Mouse (Mus musculus) lung, postnatal 0 days (tissue): ENCODE results near the gene Dnah3. TPM values are rescaled to one million over a fixed set of nuclear protein-coding genes. Genes with fewer than 3 reads are reported as not detected.
A peak's percentile ranks its signal among the peaks of the same experiment; 100 is the strongest.

Experiments
- ATAC-seq: fragments of 200-750 bp; cut with Nextera tagmentation; 2 replicates; pipeline ENCODE4 v1.8.0; 2017; ENCODE audit warnings: moderate library complexity
- DNase-seq: peaks from one replicate; pipeline ENCODE4 v3.0.0-alpha.2; 2016; ENCODE audit warnings: low spot score
- H3K27ac ChIP-seq: fragments of 300-500 bp; sonication (generic); 2 replicates; pipeline ENCODE4 v1.5.1; 2014; ENCODE audit warnings: antibody characterized with exemption, mild to moderate bottlenecking, low read length, mixed read lengths
- H3K27me3 ChIP-seq: fragments of 300-500 bp; sonication (generic); replicated peaks from 2 replicates; pipeline ENCODE4 v1.6.1; 2014; ENCODE audit warnings: low read length, mixed read lengths; ENCODE audit not compliant: insufficient read depth
- H3K36me3 ChIP-seq: fragments of 300-500 bp; sonication (generic); 2 replicates; pipeline ENCODE4 v1.6.1; 2014; ENCODE audit warnings: low read length, mixed read lengths; ENCODE audit not compliant: insufficient read depth
- H3K4me1 ChIP-seq: fragments of 300-500 bp; sonication (generic); 2 replicates; pipeline ENCODE4 v1.6.1; 2014; ENCODE audit warnings: antibody characterized with exemption, low read depth, low read length, mixed read lengths; ENCODE audit not compliant: insufficient read depth
- H3K4me2 ChIP-seq: fragments of 300-500 bp; sonication (generic); replicated peaks from 2 replicates; pipeline ENCODE4 v1.6.1; 2014; ENCODE audit warnings: low read depth, mild to moderate bottlenecking, low read length, moderate library complexity, mixed read lengths
- H3K4me3 ChIP-seq: fragments of 300-500 bp; sonication (generic); 2 replicates; pipeline ENCODE4 v1.5.1; 2014; ENCODE audit warnings: low read depth, low read length
- H3K9ac ChIP-seq: fragments of 300-500 bp; sonication (generic); replicated peaks from 2 replicates; pipeline ENCODE4 v1.6.1; 2014; ENCODE audit warnings: low read depth, mild to moderate bottlenecking
- H3K9me3 ChIP-seq: fragments of 300-500 bp; sonication (generic); 2 replicates; pipeline ENCODE4 v1.6.1; 2016; ENCODE audit warnings: low read length, mixed read lengths
- CTCF ChIP-seq: IDR thresholded peaks from 2 replicates; pipeline ENCODE4 v1.5.1; 2016; ENCODE audit warnings: antibody characterized with exemption, mild to moderate bottlenecking
- EP300 ChIP-seq: IDR thresholded peaks from 2 replicates; pipeline ENCODE4 v1.6.1; 2016; ENCODE audit warnings: antibody characterized with exemption, mild to moderate bottlenecking, control low read depth
- whole genome bisulfite sequencing: fragments of 180-500 bp; shearing (Covaris S2); extraction: QIAGEN DNeasy Blood & Tissue Kit; methylation state at CpG from one replicate; pipeline ENCODE4 v1.1.7; 2014; 5-methylcytosine and 5-hydroxymethylcytosine counted together
- polyA plus RNA-seq: library from polyadenylated mRNA; unstranded; fragments of >200 nt; fragmentation: Nextera tagmentation; extraction: Ambion mirVana; gene quantifications from 2 replicates; pipeline ENCODE4 v1.2.1, GENCODE M21; 2015

Gene Dnah3
- polyA plus RNA-seq: 2.9 and 3.2 TPM in 2 replicates

GRCm38 (mm10) chr7:120095180-120095579 lies at the start of gene Dnah3:
Gene Dnah3, minus strand, starts transcription at chr7:120095280.
- Histone ChIP-seq H3K9me3 (no peaks in the 10 kb centered on the region), H3K4me1 (no peaks in the 10 kb centered on the region), H3K27me3 (no peaks in the 10 kb centered on the region), H3K4me2 (no peak within 1 kb of the TSS), H3K36me3 (no peaks in the 10 kb centered on the region), H3K9ac (no peak within 1 kb of the TSS), H3K27ac (no peak within 1 kb of the TSS), H3K4me3 (no peak within 1 kb of the TSS)
- no peak for TF ChIP-seq EP300
- TF ChIP-seq CTCF: no peak
- ATAC-seq (no peak), DNase-seq (no peak)
- 80% methylated on average over 6 of the region's 6 CpGs for WGBS

GRCm38 (mm10) chr7:120142743-120143142 lies 47.7 kb upstream of the Dnah3 start:
- TF ChIP-seq EP300: no peak
- 83% methylated on average over 1 of the region's 1 CpGs for WGBS
- no peak for DNase-seq
- H3K27me3 ChIP-seq: no peaks in the 10 kb centered on the region
- no peaks in the 10 kb centered on the region for H3K36me3 ChIP-seq
- no peak overlapping the region for H3K27ac ChIP-seq
- ATAC-seq: no peak
- no peak overlapping the region for H3K4me2 ChIP-seq
- no peaks in the 10 kb centered on the region for H3K4me1 ChIP-seq
- no peak overlapping the region for H3K4me3 ChIP-seq
- no peak overlapping the region for H3K9ac ChIP-seq
- no peaks in the 10 kb centered on the region for H3K9me3 ChIP-seq

- Histone ChIP-seq H3K9ac (no peak overlapping the region), H3K36me3 (no peaks in the 10 kb centered on the region), H3K4me3 (no peak overlapping the region), H3K27me3 (no peaks in the 10 kb centered on the region), H3K4me1 (peaks cover 5% of the 10 kb centered on the region; the same call in 1 of the 2 replicates), H3K4me2 (no peak overlapping the region), H3K9me3 (no peaks in the 10 kb centered on the region), H3K27ac (no peak overlapping the region)
- DNase-seq (peak; percentile 66), ATAC-seq (peak; percentile 73)
- 43% methylated on average over 4 of the region's 4 CpGs for WGBS
- TF ChIP-seq EP300: no peak
- no peak for TF ChIP-seq CTCF
Measured at GRCm38 (mm10) chr7:120128951-120129350, 33.9 kb upstream of the Dnah3 start.

- Histone ChIP-seq H3K27ac (no peak overlapping the region), H3K9me3 (no peaks in the 10 kb centered on the region), H3K4me2 (no peak overlapping the region), H3K36me3 (no peaks in the 10 kb centered on the region), H3K4me3 (no peak overlapping the region), H3K4me1 (peaks cover 12% of the 10 kb centered on the region; the same call in 1 of the 2 replicates), H3K9ac (no peak overlapping the region), H3K27me3 (no peaks in the 10 kb centered on the region)
- DNase-seq (no peak), ATAC-seq (no peak)
- WGBS: 54% methylated on average over 4 of the region's 4 CpGs
- no peak for TF ChIP-seq CTCF
- no peak for TF ChIP-seq EP300
Measured at GRCm38 (mm10) chr7:120127686-120128059, 32.6 kb upstream of the Dnah3 start.

GRCm38 (mm10) chr7:120126976-120127685 lies 32.1 kb upstream of the Dnah3 start:
- H3K4me2 ChIP-seq: no peak overlapping the region
- H3K9me3 ChIP-seq: no peaks in the 10 kb centered on the region
- no peak overlapping the region for H3K9ac ChIP-seq
- no peak overlapping the region for H3K27ac ChIP-seq
- peaks cover 12% of the 10 kb centered on the region; the same call in 1 of the 2 replicates for H3K4me1 ChIP-seq
- ATAC-seq (no peak), DNase-seq (no peak)
- WGBS: 44% methylated on average over 5 of the region's 5 CpGs
- no peak overlapping the region for H3K4me3 ChIP-seq
- TF ChIP-seq CTCF: no peak
- TF ChIP-seq EP300: no peak
- no peaks in the 10 kb centered on the region for H3K27me3 ChIP-seq
- H3K36me3 ChIP-seq: no peaks in the 10 kb centered on the region

GRCm38 (mm10) chr7:120124844-120125243 lies 29.8 kb upstream of the Dnah3 start:
- no peaks in the 10 kb centered on the region for H3K36me3 ChIP-seq
- ATAC-seq: peak; percentile 87
- H3K4me2 ChIP-seq: no peak overlapping the region
- peaks cover 12% of the 10 kb centered on the region; the same call in 1 of the 2 replicates for H3K4me1 ChIP-seq
- H3K9ac ChIP-seq: no peak overlapping the region
- 2% methylated on average over 3 of the region's 3 CpGs for WGBS
- no peaks in the 10 kb centered on the region for H3K27me3 ChIP-seq
- TF ChIP-seq CTCF (peak; percentile 92), EP300 (peak; percentile 49; the same call in 1 of the 2 replicates)
- no peaks in the 10 kb centered on the region for H3K9me3 ChIP-seq
- H3K4me3 ChIP-seq: no peak overlapping the region
- peak overlapping the region; percentile 76; the same call in 1 of the 2 replicates for H3K27ac ChIP-seq
- peak; percentile 92 for DNase-seq
